Comparison of ENCODE assay signal across 30 mouse cellular contexts in the genomic region with DNA sequence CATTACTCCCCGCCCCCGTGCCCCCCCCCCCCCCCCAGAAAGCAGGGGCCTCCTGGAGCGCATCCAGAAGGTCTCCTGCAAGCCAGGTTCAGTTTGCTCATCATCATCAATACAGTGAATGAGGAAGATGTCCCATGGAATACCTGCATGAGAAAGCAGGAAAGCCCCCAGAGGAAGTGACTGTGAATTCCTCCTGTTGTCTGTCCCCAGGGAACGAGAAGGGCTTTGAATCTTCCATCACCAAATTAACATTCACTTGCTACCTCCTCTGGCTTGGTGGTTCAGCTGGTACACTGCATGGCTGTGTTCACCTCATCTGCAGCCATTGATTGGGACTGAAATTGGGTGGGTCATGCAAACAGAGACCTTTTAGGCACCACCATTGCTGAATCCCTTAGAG. TPM values are rescaled to one million over a fixed set of nuclear protein-coding genes. Genes with fewer than 3 reads are reported as not detected.
"Had no signal": no experiment of that assay in that cellular context is flagged by ENCODE, and none has a peak within 500 bp of the region (broad histone marks: within the 10 kb centered on the region; RNA-seq: fewer than 3 reads in every experiment).

No protein-coding gene starts in this region.

- H3K4me1 ChIP-seq: heart, embryonic 10.5 days; heart, embryonic 12.5 days; heart, embryonic 13.5 days; heart, embryonic 15.5 days; hindbrain, embryonic 12.5 days; hindbrain, embryonic 15.5 days had no signal

- H3K36me3 ChIP-seq: heart, embryonic 10.5 days; heart, embryonic 12.5 days; heart, embryonic 13.5 days; heart, embryonic 15.5 days; hindbrain, embryonic 10.5 days; hindbrain, embryonic 12.5 days; hindbrain, embryonic 13.5 days; hindbrain, embryonic 15.5 days; intestine, embryonic 15.5 days; kidney, embryonic 15.5 days had no signal

- DNase-seq: heart, postnatal 10 days; heart, postnatal 14 days; heart, postnatal 36 days; heart, postnatal 4 days; kidney, adult 11 months; kidney, adult 18-20 months; kidney, adult 2 months; kidney, adult 9 months; kidney, postnatal 10 days; kidney, postnatal 14 days; kidney, postnatal 25 days; kidney, postnatal 36 days; kidney, postnatal 4 days had no signal

- H3K27me3 ChIP-seq: heart, embryonic 12.5 days; hindbrain, embryonic 12.5 days; hindbrain, embryonic 15.5 days; intestine, embryonic 15.5 days; kidney, embryonic 15.5 days had no signal

- H3K4me3 ChIP-seq: heart, embryonic 10.5 days; heart, embryonic 12.5 days; heart, embryonic 13.5 days; heart, embryonic 15.5 days; hindbrain, embryonic 10.5 days; hindbrain, embryonic 12.5 days; hindbrain, embryonic 13.5 days; hindbrain, embryonic 15.5 days; intestine, embryonic 15.5 days; kidney, embryonic 15.5 days; layer of hippocampus, adult 2 months; left cerebral cortex, adult 2 months had no signal

- H3K27ac ChIP-seq: heart, embryonic 10.5 days; heart, embryonic 13.5 days; heart, embryonic 15.5 days; hindbrain, embryonic 10.5 days; hindbrain, embryonic 12.5 days; hindbrain, embryonic 13.5 days; hindbrain, embryonic 14.5 days; hindbrain, embryonic 15.5 days; hindbrain, postnatal 0 days; intestine, embryonic 15.5 days; kidney, embryonic 15.5 days; kidney, postnatal 0 days; layer of hippocampus, adult 2 months had no signal

- H3K9me3 ChIP-seq: heart, embryonic 10.5 days; heart, embryonic 12.5 days; heart, embryonic 13.5 days; heart, embryonic 15.5 days; hindbrain, embryonic 10.5 days; hindbrain, embryonic 12.5 days; hindbrain, embryonic 13.5 days; hindbrain, embryonic 15.5 days; intestine, embryonic 15.5 days; kidney, embryonic 15.5 days had no signal

- H3K9ac ChIP-seq: heart, embryonic 12.5 days; heart, embryonic 13.5 days; heart, embryonic 15.5 days; hindbrain, embryonic 12.5 days; hindbrain, embryonic 13.5 days; hindbrain, embryonic 14.5 days; hindbrain, embryonic 15.5 days; intestine, embryonic 15.5 days; kidney, embryonic 15.5 days had no signal

- H3K4me2 ChIP-seq: heart, embryonic 11.5 days; heart, embryonic 12.5 days; heart, embryonic 13.5 days; heart, embryonic 15.5 days; hindbrain, embryonic 12.5 days; hindbrain, embryonic 13.5 days; hindbrain, embryonic 14.5 days; hindbrain, embryonic 15.5 days; intestine, embryonic 15.5 days; kidney, embryonic 15.5 days had no signal

RNA-seq across cellular contexts. Expression of gene Rundc3a, which starts 8.1 kb away (rescaled TPM):
- total RNA-seq: heart, postnatal 25 days had no signal
